In genomic region chr10:64243421-64243820, GRCm38 (mm10) we compare ENCODE assay signal across 26 mouse cellular contexts.
"Had no signal": no experiment of that assay in that cellular context is flagged by ENCODE, and none has a peak within 500 bp of the region (broad histone marks: within the 10 kb centered on the region; RNA-seq: fewer than 3 reads in every experiment).

No protein-coding gene starts in this region.

- H3K9ac ChIP-seq: heart, embryonic 12.5 days; hindbrain, embryonic 12.5 days; hindbrain, embryonic 14.5 days; intestine, embryonic 15.5 days; limb, embryonic 13.5 days; limb, embryonic 15.5 days; liver, embryonic 12.5 days had no signal

- ATAC-seq: hindbrain, embryonic 16.5 days; inflammation-experienced regulatory T-cells, adult 6 months; intestine, embryonic 15.5 days; intestine, postnatal 0 days; liver, embryonic 12.5 days had no signal

- H3K36me3 ChIP-seq: heart, embryonic 10.5 days; heart, embryonic 12.5 days; hindbrain, embryonic 10.5 days; hindbrain, embryonic 12.5 days; intestine, embryonic 15.5 days; limb, embryonic 13.5 days; limb, embryonic 15.5 days; liver, embryonic 12.5 days had no signal

- H3K4me3 ChIP-seq: gastrocnemius, adult 2 months; heart, embryonic 10.5 days; heart, embryonic 12.5 days; hindbrain, embryonic 10.5 days; hindbrain, embryonic 12.5 days; intestine, embryonic 15.5 days; limb, embryonic 13.5 days; limb, embryonic 15.5 days; liver, embryonic 12.5 days had no signal

- H3K27me3 ChIP-seq: heart, embryonic 12.5 days; hindbrain, embryonic 12.5 days; intestine, embryonic 15.5 days; limb, embryonic 13.5 days; limb, embryonic 15.5 days; liver, embryonic 12.5 days had no signal

- H3K27ac ChIP-seq: gastrocnemius, adult 2 months; heart, embryonic 10.5 days; hindbrain, embryonic 10.5 days; hindbrain, embryonic 12.5 days; hindbrain, embryonic 14.5 days; intestine, embryonic 15.5 days; limb, embryonic 13.5 days; limb, embryonic 15.5 days; liver, embryonic 12.5 days had no signal

- DNase-seq: gastrocnemius, adult 2 months; gastrocnemius, postnatal 10 days; gastrocnemius, postnatal 25 days; heart, adult 18-20 months; heart, postnatal 10 days; heart, postnatal 4 days; kidney, adult 18-20 months; kidney, adult 8-10 months; kidney, postnatal 10 days; kidney, postnatal 25 days; kidney, postnatal 4 days; layer of hippocampus, adult 9-11 months; layer of hippocampus, postnatal 36 days; left cerebral cortex, postnatal 4 days had no signal

- H3K4me1 ChIP-seq: heart, embryonic 10.5 days; hindbrain, embryonic 10.5 days; hindbrain, embryonic 12.5 days; intestine, embryonic 15.5 days; limb, embryonic 13.5 days; limb, embryonic 15.5 days; liver, embryonic 12.5 days had no signal

- H3K4me2 ChIP-seq: heart, embryonic 12.5 days; hindbrain, embryonic 12.5 days; hindbrain, embryonic 14.5 days; intestine, embryonic 15.5 days; limb, embryonic 13.5 days; limb, embryonic 15.5 days; liver, embryonic 12.5 days had no signal

- H3K9me3 ChIP-seq: heart, embryonic 10.5 days; heart, embryonic 12.5 days; hindbrain, embryonic 10.5 days; hindbrain, embryonic 12.5 days; intestine, embryonic 15.5 days; limb, embryonic 13.5 days; limb, embryonic 15.5 days; liver, embryonic 12.5 days had no signal
